9 mouse cellular contexts compared by ENCODE assay signal in genomic region chr14:55747051-55747847, GRCm38 (mm10). TPM values are rescaled to one million over a fixed set of nuclear protein-coding genes. Genes with fewer than 3 reads are reported as not detected.
DNase-seq lines count a peak whose midpoint lies in the region; ATAC-seq and TF ChIP-seq lines count a peak whose summit lies in the region.
"Had no signal": no experiment of that assay in that cellular context is flagged by ENCODE, and none has a peak within 500 bp of the region (broad histone marks: within the 10 kb centered on the region; RNA-seq: fewer than 3 reads in every experiment).

No protein-coding gene starts in this region.

- H3K27me3 ChIP-seq in heart, embryonic 12.5 days (replicated peaks): no peaks in the 10 kb centered on the region
- no peaks in the 10 kb centered on the region for H3K27me3 ChIP-seq in C2C12 (ENCODE audit: control insufficient read depth, insufficient read depth, insufficient read length)
- H3K27me3 ChIP-seq in forebrain, embryonic 14.5 days (replicated peaks; ENCODE audit: control insufficient read depth, insufficient read depth, low read length): no peaks in the 10 kb centered on the region
- H3K27me3 ChIP-seq in liver, embryonic 13.5 days: no peaks in the 10 kb centered on the region

- intact Hi-C loops in heart, postnatal 14 days (cut with DNase I): loop anchor here (10.0 kb wide), 1 partner anchor 252 kb away; the partner anchor contains the start of gene Carmil3

- H3K9ac ChIP-seq in heart, embryonic 12.5 days: no peak overlapping the region
- H3K9ac ChIP-seq in forebrain, embryonic 14.5 days (ENCODE audit: low read length): no peak overlapping the region
- H3K9ac ChIP-seq in liver, embryonic 13.5 days: peak overlapping the region; percentile 86

- peaks cover 22% of the 10 kb centered on the region for H3K4me1 ChIP-seq in heart, embryonic 12.5 days (replicated peaks)
- H3K4me1 ChIP-seq in forebrain, embryonic 14.5 days (ENCODE audit: control insufficient read depth, insufficient read depth, low read length): peaks cover 16% of the 10 kb centered on the region
- H3K4me1 ChIP-seq in liver, embryonic 13.5 days (replicated peaks): peaks cover 39% of the 10 kb centered on the region

- H3K4me3 ChIP-seq in heart, embryonic 12.5 days: no peak overlapping the region
- H3K4me3 ChIP-seq in C2C12 (ENCODE audit: insufficient read depth, poor library complexity, severe bottlenecking): peak overlapping the region; percentile 79
- no peak overlapping the region for H3K4me3 ChIP-seq in forebrain, embryonic 14.5 days (ENCODE audit: low read depth, low read length)
- H3K4me3 ChIP-seq in liver, embryonic 13.5 days (replicated peaks): peak overlapping the region; percentile 86

- H3K9me3 ChIP-seq in heart, embryonic 12.5 days (replicated peaks): no peaks in the 10 kb centered on the region
- no peaks in the 10 kb centered on the region for H3K9me3 ChIP-seq in forebrain, embryonic 14.5 days (replicated peaks; ENCODE audit: control insufficient read depth, low read length)
- no peaks in the 10 kb centered on the region for H3K9me3 ChIP-seq in liver, embryonic 13.5 days (replicated peaks)

- H3ac ChIP-seq in C2C12 (ENCODE audit: control insufficient read depth, insufficient read length, low read depth): no peak overlapping the region

- no peak for ATAC-seq in heart, embryonic 12.5 days (ENCODE audit: insufficient number of reproducible peaks, low FRiP score)
- no peak for ATAC-seq in forebrain, embryonic 14.5 days
- no peak for ATAC-seq in liver, embryonic 13.5 days (ENCODE audit: low read depth)

- DNase-seq in heart, postnatal 14 days: no peak
- no peak for DNase-seq in forebrain, embryonic 14.5 days (ENCODE audit: low spot score)
- no peak for DNase-seq in liver, embryonic 13.5 days
- no peak for DNase-seq in layer of hippocampus, postnatal 25 days (ENCODE audit: extremely low spot score in 1 of 2, low spot score in 1 of 2)
- DNase-seq in urinary bladder, postnatal 14 days (ENCODE audit: low spot score): no peak
- no peak for DNase-seq in embryo, embryonic 9.5 days (ENCODE audit: extremely low spot score)
- DNase-seq: thymus, adult 18-20 months had no signal

- H3K36me3 ChIP-seq in heart, embryonic 12.5 days: peaks cover 38% of the 10 kb centered on the region
- peaks cover 51% of the 10 kb centered on the region for H3K36me3 ChIP-seq in C2C12 (ENCODE audit: control insufficient read depth, insufficient read depth)
- peaks cover 30% of the 10 kb centered on the region for H3K36me3 ChIP-seq in forebrain, embryonic 14.5 days (ENCODE audit: control insufficient read depth, insufficient read depth, low read length)
- H3K36me3 ChIP-seq in liver, embryonic 13.5 days: peaks cover 47% of the 10 kb centered on the region

- TF ChIP-seq CTCF in C2C12 (IDR thresholded peaks at IDR 0.05; ENCODE audit: control insufficient read depth, insufficient read depth, insufficient read length): no peak

- no peak overlapping the region for H3K27ac ChIP-seq in heart, embryonic 12.5 days (ENCODE audit: poor library complexity, severe bottlenecking)
- no peak overlapping the region for H3K27ac ChIP-seq in forebrain, embryonic 14.5 days (ENCODE audit: low read depth, low read length)
- 0 out of 2 replicates have a peak overlapping the region, but pooled peaks have one; percentile 31 for H3K27ac ChIP-seq in liver, embryonic 13.5 days

- peaks cover 19% of the 10 kb centered on the region for H3K79me3 ChIP-seq in C2C12 (ENCODE audit: low read depth)

- peak overlapping the region; percentile 99; the same call in 1 of the 2 replicates for H3K4me2 ChIP-seq in heart, embryonic 12.5 days
- H3K4me2 ChIP-seq in forebrain, embryonic 14.5 days (ENCODE audit: low read length): peak overlapping the region; percentile 93
- H3K4me2 ChIP-seq in liver, embryonic 13.5 days: peak overlapping the region; percentile 93

- peaks cover 36% of the 10 kb centered on the region for H3K79me2 ChIP-seq in C2C12 (ENCODE audit: control insufficient read depth, insufficient read depth)

- WGBS in heart, embryonic 12.5 days: 89% methylated on average over 10 of the region's 10 CpGs
- 93% methylated on average over 10 of the region's 10 CpGs for WGBS in forebrain, embryonic 14.5 days
- 76% methylated on average over 10 of the region's 10 CpGs for WGBS in liver, embryonic 13.5 days (ENCODE audit: insufficient replicate concordance)

TF ChIP-seq in C2C12, 6 proteins besides CTCF, POLR2A, EP300 and RAD21:
- TF ChIP-seq FOSL1 (IDR thresholded peaks at IDR 0.05; ENCODE audit: insufficient read depth, low read length, poor library complexity, severe bottlenecking) (no peak), MAX (IDR thresholded peaks at IDR 0.05) (no peak), USF1 (IDR thresholded peaks at IDR 0.05; ENCODE audit: low read depth) (no peak), MYOD1 (IDR thresholded peaks at IDR 0.05; ENCODE audit: control insufficient read depth, insufficient read length, low read depth) (no peak), MYOG (IDR thresholded peaks at IDR 0.05; ENCODE audit: control insufficient read depth, extremely low read depth, insufficient read length) (no peak), CEBPB (IDR thresholded peaks at IDR 0.05; ENCODE audit: low read depth) (no peak)

RNA-seq across cellular contexts. Expression of gene Nop9, which starts 1.8 kb away (rescaled TPM):
- polyA plus RNA-seq in heart, embryonic 12.5 days (2016; fragmentation: Nextera tagmentation; extraction: Ambion mirVana): 27.7 and 30.6 TPM in 2 replicates
- total RNA-seq in heart, postnatal 14 days (2021): 10 to 100 TPM; 11.2 to 11.4 TPM
- 38.6 TPM for polyA plus RNA-seq in C2C12 (2012; fragmentation: generic; extraction: Trizol)
- polyA plus RNA-seq in forebrain, embryonic 14.5 days (2014; fragmentation: Nextera tagmentation; extraction: Ambion mirVana): 36.3 and 36.6 TPM in 2 replicates
- 41.9 and 42.8 TPM in 2 replicates for polyA plus RNA-seq in liver, embryonic 13.5 days (2015; fragmentation: Nextera tagmentation; extraction: Ambion mirVana)
- 10 to 100 TPM; 13.4 to 13.6 TPM for total RNA-seq in layer of hippocampus, postnatal 25 days (2021)

RNA-seq across cellular contexts. Expression of gene Dhrs1, which starts 1.8 kb away (rescaled TPM):
- polyA plus RNA-seq in heart, embryonic 12.5 days (2016; fragmentation: Nextera tagmentation; extraction: Ambion mirVana): 59.2 and 60.8 TPM in 2 replicates
- 10 to 100 TPM; 54.6 to 56.2 TPM for total RNA-seq in heart, postnatal 14 days (2021)
- 63.7 TPM for polyA plus RNA-seq in C2C12 (2012; fragmentation: generic; extraction: Trizol)
- 83.8 and 84.4 TPM in 2 replicates for polyA plus RNA-seq in forebrain, embryonic 14.5 days (2014; fragmentation: Nextera tagmentation; extraction: Ambion mirVana)
- polyA plus RNA-seq in liver, embryonic 13.5 days (2015; fragmentation: Nextera tagmentation; extraction: Ambion mirVana): 36.1 and 36.4 TPM in 2 replicates
- total RNA-seq in layer of hippocampus, postnatal 25 days (2021): 10 to 100 TPM; 78.3 to 94.9 TPM

RNA-seq across cellular contexts. Expression of gene Cideb, which starts 11.0 kb away (rescaled TPM):
- polyA plus RNA-seq in heart, embryonic 12.5 days (2016; fragmentation: Nextera tagmentation; extraction: Ambion mirVana): 1.0 and 1.2 TPM in 2 replicates
- total RNA-seq in heart, postnatal 14 days (2021): 1 to 10 TPM in 1 of 2 experiments, under 1 TPM in 1; 1.00 to 1.0 TPM
- polyA plus RNA-seq in C2C12 (2012; fragmentation: generic; extraction: Trizol): 0.05 TPM
- 0.14 TPM in 1 of 2 replicates, not detected in the other for polyA plus RNA-seq in forebrain, embryonic 14.5 days (2014; fragmentation: Nextera tagmentation; extraction: Ambion mirVana)
- 21.1 and 21.3 TPM in 2 replicates for polyA plus RNA-seq in liver, embryonic 13.5 days (2015; fragmentation: Nextera tagmentation; extraction: Ambion mirVana)
- 1 to 10 TPM; 1.4 to 2.1 TPM for total RNA-seq in layer of hippocampus, postnatal 25 days (2021)

RNA-seq across cellular contexts. Expression of gene Ltb4r2, which starts 14.0 kb away (rescaled TPM):
- polyA plus RNA-seq in heart, embryonic 12.5 days (2016; fragmentation: Nextera tagmentation; extraction: Ambion mirVana): 0.49 and 0.54 TPM in 2 replicates
- total RNA-seq in heart, postnatal 14 days (2021): under 1 TPM; 0.12 to 0.17 TPM
- polyA plus RNA-seq in C2C12 (2012; fragmentation: generic; extraction: Trizol): 0.09 TPM
- 0.07 and 0.14 TPM in 2 replicates for polyA plus RNA-seq in forebrain, embryonic 14.5 days (2014; fragmentation: Nextera tagmentation; extraction: Ambion mirVana)
- 0.92 and 1.3 TPM in 2 replicates for polyA plus RNA-seq in liver, embryonic 13.5 days (2015; fragmentation: Nextera tagmentation; extraction: Ambion mirVana)
- under 1 TPM; 0.10 to 0.19 TPM for total RNA-seq in layer of hippocampus, postnatal 25 days (2021)

RNA-seq across cellular contexts. Expression of gene Ltb4r1, which starts 18.5 kb away (rescaled TPM):
- 0.49 and 0.76 TPM in 2 replicates for polyA plus RNA-seq in heart, embryonic 12.5 days (2016; fragmentation: Nextera tagmentation; extraction: Ambion mirVana)
- total RNA-seq in heart, postnatal 14 days (2021): under 1 TPM; 0.37 to 0.60 TPM
- polyA plus RNA-seq in C2C12 (2012; fragmentation: generic; extraction: Trizol): 0.05 TPM
- 0.28 TPM in 1 of 2 replicates, not detected in the other for polyA plus RNA-seq in forebrain, embryonic 14.5 days (2014; fragmentation: Nextera tagmentation; extraction: Ambion mirVana)
- 4.4 and 4.6 TPM in 2 replicates for polyA plus RNA-seq in liver, embryonic 13.5 days (2015; fragmentation: Nextera tagmentation; extraction: Ambion mirVana)
- under 1 TPM in 1 of 2 experiments, not detected in 1; 0.32 TPM for total RNA-seq in layer of hippocampus, postnatal 25 days (2021)

Comparison
In these comparisons a context has a peak if more than half of its experiments do, and no peak if none do; other contexts are left out.
1. H3K4me3 ChIP-seq: peak in C2C12 (single experiment) and liver, embryonic 13.5 days (single experiment); none in heart, embryonic 12.5 days (single experiment) and forebrain, embryonic 14.5 days (single experiment).
2. Peak in every context shown above with its lines, with median percentiles within 50 percentile points of each other: H3K4me2 ChIP-seq.